Mouse (Mus musculus): ENCODE data around the gene Eef2kmt.
"Not testable (repeated sequence)": the region's sequence is repeated elsewhere in the genome, so short reads cannot be mapped to it uniquely, and the experiment has no call there.

The Eef2kmt gene

DNA sequence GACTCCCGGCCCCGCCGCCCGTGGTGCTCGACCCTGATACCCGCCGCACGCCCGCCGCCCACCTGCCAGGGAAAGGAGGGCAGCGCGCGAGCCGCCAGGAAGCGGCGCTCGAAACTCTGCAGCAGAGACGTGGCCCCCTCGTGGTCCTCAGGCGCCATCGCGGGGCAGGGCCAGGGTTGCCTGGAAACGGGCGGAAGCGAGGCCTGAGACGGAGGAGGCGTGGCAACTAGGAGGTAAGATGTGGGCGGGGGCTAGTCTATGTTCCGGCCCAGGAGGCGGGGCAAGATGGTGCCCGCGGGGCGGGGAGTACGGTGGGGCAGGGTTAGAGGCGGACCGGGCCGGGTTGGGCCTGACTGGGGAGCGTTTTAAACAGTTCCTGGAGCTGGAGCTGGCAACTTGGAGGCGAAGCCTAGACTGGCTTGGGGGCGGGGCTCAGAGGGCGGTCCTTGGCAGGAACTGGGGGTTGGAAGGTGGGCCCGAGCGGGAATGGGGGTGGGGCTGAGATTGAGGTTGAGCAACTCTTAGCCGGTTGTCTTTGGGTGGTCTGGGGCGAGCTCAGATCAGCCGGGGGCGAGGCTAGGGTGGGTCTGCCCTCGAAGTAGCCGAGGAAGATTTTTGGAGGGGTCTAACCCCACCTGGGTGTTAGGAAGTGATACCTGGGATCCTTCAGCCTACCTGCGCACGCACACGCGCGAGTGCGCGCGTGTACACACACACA is at the start of gene Eef2kmt:
Gene Eef2kmt (minus strand): TSS at position 205 of the 718 bp plus-strand sequence.
- DNase-seq = peak; percentile 98

DNA sequence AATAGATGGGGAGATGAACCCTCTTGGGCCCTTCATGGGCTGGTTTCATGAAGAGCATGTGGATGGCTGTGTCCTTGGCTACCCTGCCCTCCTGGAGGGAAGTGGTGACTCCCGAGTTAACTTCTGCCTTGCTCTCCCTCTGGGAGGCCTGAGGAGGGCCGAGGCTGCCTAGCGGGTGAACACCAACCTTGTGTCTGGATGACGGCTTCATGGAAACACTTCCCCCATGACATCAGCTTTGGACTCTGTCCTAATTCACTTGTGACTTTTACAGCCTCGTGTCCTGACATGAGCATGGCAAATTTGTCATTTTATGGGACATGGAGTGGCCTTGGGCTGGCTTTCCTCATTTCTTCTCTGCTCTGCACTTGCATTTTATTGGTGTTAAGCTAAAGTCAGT is 39.5 kb upstream of the Eef2kmt start:
- no peak for DNase-seq

DNA sequence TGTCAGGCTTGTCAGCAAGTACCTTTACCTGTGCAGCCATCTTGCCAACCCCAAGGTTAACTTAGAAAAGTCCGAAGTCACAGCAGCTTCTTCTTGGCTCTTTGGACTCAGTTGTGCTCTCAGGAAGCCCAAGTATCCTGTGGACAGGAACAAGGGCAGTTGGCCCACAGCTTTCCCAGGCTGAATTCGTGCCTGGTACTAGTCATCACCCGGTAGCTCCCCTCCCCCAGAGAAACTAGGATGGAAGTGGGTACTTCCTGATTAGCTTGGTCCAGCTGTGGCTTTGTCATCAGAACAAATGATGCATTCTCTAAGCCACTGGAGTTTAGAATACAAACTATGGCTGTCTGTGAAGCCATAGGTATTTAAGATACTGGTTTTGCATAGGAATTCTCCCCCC is 29.6 kb upstream of the Eef2kmt start:
- DNase-seq = no peak

DNA sequence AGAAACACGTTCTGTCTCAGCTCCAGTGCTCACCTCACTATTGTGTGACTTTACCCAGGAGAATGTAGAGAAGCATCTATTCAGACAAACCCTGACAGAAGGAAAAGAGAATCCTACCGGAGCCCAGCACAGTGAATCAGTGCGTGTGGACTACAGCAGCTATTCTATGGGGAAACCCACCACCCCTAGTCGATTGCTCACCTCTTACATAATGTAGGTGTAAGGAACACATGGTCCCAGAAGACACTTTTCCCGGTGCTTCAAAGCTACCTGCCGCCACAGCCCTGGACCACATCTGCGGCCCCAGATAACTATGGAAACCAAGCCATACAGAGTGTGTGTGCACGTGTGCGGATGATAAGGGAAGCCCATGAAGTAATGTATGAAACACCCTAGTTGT is 26.9 kb upstream of the Eef2kmt start:
- DNase-seq = no peak

DNA sequence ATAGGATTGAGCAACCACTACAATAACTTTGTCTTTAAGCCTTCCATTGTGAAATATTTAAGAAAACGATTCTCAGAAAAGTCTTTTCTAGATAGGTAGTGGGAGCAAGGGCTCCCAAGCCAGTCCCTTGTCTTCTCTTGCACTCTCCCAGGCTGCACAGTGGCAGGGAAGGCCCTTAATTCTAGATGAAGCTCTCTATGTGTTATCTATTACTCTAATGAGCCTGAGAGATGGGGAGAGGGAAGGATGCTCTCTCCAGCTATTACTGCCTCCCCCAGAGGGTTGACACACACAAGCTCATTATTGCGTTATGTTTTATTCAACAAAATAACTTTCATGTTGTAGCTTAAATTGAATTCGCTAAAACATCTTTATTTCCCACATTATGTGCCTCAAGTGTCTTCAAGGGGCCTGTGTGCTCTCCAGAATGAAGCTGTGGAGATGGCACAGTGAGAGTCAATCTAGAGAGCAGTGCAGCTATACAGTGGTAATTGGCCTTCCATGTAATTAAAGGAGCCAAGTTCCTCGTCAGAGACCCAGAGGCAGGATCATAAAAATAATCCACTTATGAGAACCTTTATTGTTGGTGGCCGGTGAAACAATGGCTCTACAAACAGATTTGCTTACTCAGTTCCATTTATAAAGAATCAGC is 23.9 kb upstream of the Eef2kmt start:
- no peak for DNase-seq

DNA sequence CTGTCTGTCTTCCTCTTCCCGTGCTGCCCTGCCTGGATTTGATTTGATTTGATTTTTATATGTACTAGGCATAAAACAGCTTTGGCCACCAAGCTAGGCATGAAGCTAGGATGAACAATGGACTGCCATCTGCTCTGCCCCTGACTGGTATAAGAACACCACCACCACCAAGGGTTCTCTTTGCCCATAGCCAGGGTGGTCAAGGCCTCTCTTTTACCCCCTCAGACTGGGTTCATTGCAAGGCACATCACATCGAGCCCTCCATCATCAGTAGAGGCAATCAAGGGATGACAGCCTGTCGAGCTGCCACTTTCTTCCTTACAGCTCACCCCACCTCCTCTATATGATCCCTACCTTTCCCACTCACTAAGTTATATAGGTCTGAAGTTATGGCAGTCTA is 16.6 kb upstream of the Eef2kmt start:
- DNase-seq = no peak

DNA sequence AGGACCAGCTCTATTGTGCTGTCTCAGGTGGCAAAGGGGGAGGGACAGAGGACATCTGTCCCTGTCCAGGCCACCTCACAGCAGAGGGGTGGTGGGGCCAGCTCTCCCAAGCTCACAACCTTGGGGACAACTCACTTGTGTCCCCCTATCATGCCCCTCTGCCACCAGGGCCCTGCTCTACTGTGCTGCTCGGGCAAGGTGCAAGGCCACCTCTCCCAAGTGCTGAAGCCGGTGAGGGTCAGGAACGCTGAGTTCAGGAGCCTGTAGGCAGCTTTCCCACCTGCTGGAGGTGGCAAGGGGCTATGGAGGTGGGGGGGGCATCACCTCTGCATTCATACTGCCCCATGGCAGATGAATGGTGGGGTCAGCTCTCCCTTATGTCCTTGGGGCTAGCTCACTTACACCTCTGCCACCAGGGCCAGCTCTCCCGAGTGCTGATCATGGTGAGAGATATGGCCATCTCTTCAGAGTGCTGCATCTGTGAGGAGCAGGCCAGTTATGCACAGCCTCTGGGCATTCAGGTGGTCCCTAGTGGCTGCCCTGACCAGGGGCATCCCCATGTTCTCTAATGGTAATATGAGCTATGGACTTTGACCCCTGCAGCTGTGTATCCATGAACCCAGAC is 15.7 kb upstream of the Eef2kmt start:
- DNase-seq = no peak

DNA sequence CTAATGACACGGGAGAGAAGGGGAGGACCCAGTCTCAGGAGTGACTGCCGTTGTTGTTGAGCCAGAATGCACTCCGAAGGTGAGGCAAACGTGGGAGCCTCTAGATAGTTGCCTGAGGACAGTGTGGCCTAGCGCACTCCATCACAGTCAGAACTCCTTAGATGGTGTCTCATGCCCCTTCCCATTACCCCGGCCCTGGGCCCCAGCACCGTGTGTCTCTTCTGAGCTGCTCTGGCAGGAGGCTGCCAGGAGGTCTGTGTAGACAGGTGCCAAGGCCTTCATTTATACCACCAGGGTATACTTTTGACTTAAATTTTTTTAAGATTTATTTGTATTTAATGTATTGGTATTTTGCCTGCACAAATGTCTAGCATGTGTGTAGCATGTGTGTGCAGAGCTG is 8.1 kb upstream of the Eef2kmt start:
- no peak for DNase-seq

DNA sequence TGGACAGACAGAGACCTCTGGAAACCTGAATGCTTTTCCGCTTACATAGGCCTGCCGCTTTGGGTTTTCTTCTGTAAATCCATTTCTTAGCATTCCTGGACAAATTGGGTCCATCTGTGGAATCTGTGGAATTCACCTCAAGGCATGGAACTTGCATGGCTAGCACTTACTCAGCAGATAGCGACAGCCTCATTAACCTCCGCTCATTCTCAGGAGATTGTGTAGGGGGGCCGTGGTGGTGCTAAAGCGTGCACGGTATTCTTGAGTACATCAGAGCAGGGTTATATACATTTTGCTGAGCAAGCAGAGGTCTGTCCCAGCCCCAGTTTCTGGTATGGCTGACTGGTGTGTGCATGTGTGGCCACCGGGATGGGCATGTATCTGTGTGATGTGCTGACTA is 7.4 kb upstream of the Eef2kmt start:
- no peak for DNase-seq

DNA sequence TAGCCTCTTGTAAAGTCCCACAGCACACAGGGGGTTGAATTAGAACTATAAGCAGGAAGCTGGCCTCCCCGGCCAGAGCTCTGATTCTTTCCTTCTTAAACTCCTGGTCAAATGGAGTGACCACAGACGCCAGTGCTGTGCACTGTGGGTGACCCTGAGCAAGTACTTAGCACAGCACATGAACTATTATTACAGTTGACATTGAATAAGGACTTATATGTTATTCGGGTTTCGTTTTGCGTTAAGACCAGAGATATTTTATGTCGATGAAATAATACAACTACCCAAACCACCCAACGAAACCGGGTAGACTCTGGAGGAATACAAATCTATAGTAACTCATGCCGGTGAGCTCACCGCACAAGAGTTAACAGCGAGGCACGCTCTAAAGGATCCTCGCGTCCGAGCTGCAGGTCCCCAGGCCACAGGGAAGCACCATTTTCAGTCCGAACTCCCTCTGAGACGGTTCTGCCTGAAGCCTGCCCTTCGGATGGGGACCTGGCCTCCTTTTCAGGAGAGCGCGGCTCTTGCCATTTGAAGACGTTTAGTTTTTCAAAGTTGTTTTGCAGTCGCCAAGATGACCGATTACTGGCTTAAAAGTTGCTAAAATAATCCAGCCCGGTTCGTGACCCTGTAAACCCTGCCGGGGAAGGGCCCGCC is 572 bp downstream of the Eef2kmt start:
- DNase-seq = no peak

DNA sequence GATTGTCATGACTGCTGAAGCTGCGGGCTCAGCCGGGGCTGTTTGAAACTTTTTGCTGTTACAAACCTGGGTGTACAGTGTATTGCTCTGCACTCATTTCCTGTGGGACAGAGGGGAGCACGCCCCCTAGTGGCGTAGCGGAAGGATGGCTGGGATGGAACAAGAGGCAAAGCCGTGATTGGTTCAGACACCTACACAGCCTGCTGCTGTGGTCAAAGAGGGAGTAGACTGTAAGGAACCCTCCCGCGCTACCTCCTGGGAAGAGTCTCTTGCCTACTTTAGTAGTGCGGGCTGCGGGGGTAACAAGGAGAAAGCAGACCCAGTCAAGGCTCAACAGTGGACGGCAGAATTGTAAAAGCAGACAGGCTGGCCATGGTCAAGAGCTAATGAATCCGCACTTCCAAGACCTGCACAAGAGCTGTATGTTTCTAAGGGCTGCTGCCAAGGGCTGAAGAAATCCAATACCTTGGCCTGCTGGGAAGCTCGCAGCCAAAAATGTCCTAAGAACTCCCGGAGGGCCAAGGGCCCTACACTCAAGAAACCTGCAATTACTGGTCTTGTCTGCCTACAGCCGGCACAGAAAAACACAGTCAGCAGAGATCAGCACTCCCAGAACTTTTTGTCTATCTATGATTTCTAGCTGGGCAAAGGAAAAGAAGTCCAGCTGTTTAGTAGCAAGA is 1.3 kb downstream of the Eef2kmt start:
- peak; percentile 59 for DNase-seq

DNA sequence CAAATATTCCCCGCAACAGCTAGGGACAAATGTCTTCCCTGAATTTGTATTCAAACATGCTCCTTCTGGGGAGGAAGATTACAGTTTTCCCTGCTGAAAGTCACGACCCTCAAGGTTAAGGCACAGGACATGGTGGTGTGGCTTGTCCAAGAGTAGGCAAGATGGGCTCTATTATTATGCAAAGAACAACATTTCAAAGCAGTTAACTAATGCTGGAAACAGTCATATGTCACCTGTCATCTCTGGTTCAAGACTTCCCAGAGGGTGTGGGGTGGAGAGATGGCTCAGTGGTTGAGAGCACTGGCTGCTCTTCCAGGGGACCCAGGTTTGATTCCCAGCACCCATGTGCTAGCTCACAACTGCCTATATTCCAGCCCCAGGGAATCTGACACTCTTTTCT is 3.5 kb downstream of the Eef2kmt start:
- no peak for DNase-seq

DNA sequence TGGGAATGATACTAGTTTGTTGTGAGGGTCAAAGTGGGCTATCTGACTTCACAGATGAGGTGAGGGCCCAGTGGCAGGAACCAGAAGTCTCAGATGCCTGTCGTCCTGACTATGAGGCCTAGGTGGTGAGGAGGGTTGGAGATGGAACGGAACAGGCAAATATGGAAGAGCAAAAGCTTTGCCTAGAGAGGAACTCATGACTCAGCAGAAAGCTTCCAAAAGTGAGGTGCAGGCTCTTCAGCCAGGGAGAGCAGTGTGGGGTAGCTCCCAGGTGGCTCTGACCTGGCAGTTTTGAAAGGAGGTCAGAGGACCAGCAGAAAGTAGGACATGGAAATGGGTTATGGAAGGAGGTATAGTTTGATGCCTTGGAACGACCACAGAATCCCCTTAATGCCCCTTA is 4.9 kb downstream of the Eef2kmt start:
- no peak for DNase-seq

DNA sequence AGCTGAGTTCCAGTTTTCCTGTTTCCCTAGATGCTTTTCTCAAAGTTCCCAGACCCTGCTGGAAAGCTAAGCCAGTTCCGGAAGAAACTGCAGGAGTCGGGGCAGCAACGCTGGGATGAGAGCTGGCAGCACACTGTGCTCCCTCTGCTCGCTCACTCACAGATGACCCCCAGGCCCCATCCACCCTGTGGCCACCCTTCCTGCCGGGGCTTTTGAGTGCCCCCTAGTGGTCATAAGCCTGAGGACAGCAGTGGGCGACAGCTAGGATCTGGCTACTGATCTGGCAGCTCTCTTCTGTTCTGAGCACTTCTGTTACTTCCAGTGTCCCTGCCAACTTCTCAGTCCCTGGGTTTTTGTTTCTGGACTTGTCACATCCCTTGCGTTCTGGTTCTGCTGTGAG is 11.4 kb downstream of the Eef2kmt start:
- DNase-seq = peak; percentile 46

DNA sequence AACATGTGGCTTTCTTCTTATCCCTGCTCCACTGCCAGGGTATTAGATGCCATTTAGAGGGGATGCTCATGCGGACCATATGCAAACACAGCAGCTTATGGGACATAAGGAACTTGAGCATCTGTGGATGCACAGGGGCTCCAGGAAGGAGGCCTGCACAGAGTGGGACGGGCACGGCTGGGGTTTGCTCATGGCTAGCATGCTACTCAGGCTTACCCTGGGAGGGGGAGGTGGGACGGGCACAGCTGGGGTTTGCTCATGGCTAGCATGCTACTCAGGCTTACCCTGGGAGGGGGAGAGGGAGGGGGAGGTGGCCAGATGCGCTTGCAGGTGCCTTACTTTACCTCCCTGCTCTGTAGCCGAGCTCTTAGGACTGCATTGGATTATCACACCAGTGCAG is 12.9 kb downstream of the Eef2kmt start:
- DNase-seq = no peak

DNA sequence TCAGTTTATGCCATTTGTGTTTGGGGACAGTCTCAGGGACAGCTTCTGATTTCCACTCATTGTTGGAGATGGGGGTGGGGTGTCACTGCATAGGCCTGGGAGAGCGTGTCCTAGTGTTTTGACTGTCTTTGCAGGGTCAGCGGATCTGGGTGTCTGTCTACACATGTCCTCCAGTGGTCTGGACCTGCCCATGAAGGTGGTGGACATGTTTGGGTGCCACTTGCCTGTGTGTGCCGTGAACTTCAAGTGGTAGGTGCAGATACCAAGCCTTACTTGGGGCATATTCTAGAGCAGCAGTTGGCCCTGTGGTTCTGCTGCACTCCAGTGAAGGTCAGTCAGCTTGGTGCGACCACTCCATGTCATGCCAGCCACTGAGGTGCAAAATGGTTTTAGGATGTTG is 13.4 kb downstream of the Eef2kmt start:
- no peak for DNase-seq

DNA sequence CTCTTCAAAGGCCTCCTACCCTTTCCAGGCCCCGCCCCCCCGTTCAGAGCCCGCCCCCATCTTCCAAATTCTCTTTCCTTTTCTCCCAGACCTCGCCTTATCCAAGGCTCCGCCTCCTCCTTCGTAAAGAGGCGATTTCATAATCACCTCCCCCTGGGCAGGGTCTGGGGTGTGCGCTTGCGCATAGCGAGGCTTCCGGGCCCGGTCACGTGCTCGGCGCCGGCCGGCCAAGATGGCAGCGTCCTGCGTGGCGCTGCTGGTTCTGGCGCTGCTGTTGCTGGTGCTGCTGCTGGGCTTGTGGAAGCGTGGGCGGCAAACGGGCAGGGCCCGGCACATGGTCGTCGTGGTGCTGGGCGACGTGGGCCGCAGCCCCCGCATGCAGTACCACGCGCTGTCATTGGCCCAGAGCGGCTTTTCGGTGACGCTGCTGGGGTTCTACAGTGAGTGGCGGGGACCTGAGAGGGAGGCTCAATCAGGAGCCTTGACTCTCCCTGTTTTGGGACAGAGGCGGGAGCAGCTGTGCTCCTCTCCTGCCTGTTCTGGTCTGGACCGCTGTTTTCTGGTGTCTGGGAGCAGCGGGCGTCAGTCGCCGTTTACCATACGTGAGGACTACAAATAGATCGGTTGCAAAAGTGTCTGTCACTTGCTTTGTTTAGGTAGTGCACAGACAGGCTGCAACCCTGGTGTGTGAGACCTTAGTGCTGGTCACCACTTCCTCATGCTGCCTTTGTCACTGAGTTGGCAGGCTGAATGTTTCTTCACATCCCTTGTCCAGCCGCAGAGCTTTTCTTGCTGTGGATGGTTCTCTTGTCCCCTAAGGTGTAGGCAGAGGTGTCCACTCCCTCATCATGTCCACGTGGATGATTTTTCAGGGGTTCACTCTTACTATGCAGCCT is 22.1 kb downstream of the Eef2kmt start, which contains the start of gene Alg1:
Gene Alg1 (plus strand): TSS at position 204 of the 896 bp plus-strand sequence.
- peak; percentile 96 for DNase-seq

DNA sequence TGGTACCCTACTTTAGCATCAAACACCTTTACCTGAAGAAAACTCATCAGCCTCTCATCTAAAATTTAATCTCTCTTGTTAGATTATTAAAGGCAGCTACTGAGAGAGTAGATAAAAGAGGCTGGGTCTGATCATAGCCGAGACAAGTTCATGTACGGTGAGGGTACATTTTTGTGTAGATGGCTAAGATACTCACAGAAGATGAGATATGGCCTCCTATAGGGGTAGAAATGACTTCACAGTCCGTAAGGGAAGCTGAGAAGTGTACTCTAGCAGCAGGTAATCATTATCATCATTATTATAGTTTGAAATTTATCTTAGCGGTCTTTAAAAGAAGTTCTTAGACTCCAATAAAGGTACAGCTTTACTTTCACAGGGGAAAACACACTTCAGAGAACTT is 22.8 kb downstream of the Eef2kmt start:
- DNase-seq = no peak

DNA sequence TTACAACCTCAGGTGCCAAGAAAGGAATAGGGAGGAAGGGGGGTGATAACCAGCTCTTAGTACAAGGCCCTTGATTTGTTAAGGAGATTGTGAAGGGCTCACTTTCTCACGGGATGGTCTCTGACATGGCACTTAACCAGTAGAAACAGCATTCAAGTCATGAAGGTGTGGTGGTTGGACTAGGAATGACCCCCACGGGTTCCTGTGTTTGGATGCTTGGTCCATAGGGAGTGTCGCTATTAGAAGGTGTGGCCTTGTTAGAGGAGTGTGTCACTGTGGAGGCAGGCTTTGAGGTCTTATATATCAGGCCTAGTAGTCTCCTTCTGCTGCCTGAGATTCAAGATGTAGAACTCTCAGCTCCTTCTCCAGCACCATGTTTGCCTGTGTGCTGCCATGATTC is 27.7 kb downstream of the Eef2kmt start:
- not testable (repeated sequence) for DNase-seq

DNA sequence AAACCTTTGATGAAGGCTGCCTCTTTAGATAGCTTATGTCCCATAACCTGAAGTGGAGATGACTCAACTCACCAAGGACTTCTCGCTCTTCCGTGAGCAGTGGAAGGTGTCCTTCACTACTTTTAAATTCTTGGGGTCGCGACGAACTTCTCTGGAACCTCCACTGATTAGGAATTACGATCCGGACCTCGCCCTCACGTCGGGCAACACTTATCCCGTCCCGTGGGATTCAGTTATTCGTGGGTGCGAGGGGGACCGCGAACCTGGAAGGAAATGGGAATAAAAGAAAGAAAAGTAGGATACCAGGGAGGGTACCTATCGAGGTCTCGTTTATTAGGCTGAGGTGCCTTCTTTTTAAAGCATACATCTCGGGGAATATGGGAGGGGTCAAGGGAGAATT is 28.3 kb downstream of the Eef2kmt start:
- DNase-seq = not testable (repeated sequence)

DNA sequence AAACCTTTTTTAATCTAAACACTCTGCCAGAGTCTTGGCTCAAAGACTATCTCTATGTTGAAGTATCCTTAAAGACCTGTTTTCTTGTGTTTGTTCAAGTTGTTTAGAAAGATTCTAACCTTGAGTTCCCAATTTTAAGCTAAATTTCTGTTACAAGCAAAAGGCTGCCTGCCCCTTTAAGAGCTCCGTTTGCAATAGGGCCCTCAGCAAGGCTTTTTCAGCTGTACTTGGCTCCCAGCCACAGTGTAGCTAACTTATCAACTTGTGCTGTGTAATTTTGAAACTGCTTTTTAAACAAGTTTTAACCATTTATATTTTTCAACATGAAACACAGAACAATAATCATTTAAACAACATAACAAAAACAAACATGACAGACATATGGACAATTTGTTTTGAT is 29.2 kb downstream of the Eef2kmt start:
- DNase-seq = not testable (repeated sequence)

DNA sequence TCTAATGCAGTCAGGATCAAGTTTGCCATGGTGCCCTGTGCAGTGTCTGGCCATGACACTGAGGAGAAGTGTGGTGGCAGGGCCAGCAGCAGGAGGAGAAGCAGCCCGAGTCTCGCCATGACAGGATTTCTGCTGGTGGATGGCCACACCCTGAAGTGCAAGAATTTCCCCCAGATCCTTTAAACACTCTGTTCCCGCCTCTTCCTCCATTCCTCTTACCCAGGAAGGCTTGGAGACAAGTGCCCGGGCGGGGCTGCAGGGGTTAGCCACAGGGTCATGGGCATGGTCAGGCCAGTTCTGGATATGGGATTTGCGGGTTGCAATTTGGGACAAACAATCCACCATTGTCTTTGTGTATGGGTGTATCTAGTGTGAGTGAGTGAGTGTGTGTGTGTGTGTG is 33.6 kb downstream of the Eef2kmt start, which contains the start of gene AU021092:
Gene AU021092 (minus strand): TSS at position 160 of the 400 bp plus-strand sequence.
- DNase-seq = no peak
